Mouse (Mus musculus): ENCODE data around the gene Gm7971.
"Not testable (repeated sequence)": the region's sequence is repeated elsewhere in the genome, so short reads cannot be mapped to it uniquely, and the experiment has no call there.

Gm7971 gene

DNA sequence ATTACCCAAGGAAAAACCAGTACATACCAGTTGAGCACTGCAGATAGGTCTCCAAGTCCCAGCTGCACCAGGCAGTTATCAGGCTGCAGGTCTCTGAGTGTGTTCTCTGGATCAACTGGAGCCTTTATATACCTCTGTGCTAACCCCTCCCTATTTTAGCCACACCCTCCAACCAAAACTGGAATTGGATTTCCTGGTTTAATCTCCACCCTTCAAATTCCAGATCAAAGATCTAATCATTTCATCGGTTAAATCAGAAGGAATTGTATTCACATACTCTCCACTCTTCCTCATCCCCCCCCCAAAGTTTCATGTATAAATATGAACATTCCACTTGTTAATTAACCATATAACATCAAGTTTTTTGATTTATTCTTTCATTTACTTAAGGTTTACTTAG lies at the start of gene Gm7971:
TSS of gene Gm7971 (minus strand) at position 101 of the 400 bp plus-strand sequence.
- H3K9me3 ChIP-seq (ENCODE audit: low read length); H3K4me3 ChIP-seq (replicated peaks; ENCODE audit: low read length); H3K36me3 ChIP-seq (ENCODE audit: insufficient read depth, low read length); H3K4me1 ChIP-seq (replicated peaks; ENCODE audit: low read depth, low read length); H3K27me3 ChIP-seq (ENCODE audit: insufficient read depth, low read length): not testable (repeated sequence)

Measured in E14TG2a.4 (cell line).